Mouse (Mus musculus) C2C12 (cell line): ENCODE data around the gene Cpsf4. TPM values are rescaled to one million over a fixed set of nuclear protein-coding genes. Genes with fewer than 3 reads are reported as not detected.
"Not testable (repeated sequence)": the region's sequence is repeated elsewhere in the genome, so short reads cannot be mapped to it uniquely, and the experiment has no call there.

ENCODE experiments used
- H3K27me3 ChIP-seq: one replicate; pipeline ENCODE4 v1.6.1; 2011; ENCODE audit not compliant: control insufficient read depth, insufficient read depth, insufficient read length
- H3K36me3 ChIP-seq: one replicate; pipeline ENCODE4 v1.6.1; 2011; ENCODE audit not compliant: control insufficient read depth, insufficient read depth
- H3K4me3 ChIP-seq: one replicate; pipeline ENCODE4 v1.5.1; 2011; ENCODE audit warnings: mild to moderate bottlenecking, control low read depth; ENCODE audit not compliant: poor library complexity, insufficient read depth, severe bottlenecking
- H3K79me2 ChIP-seq: one replicate; pipeline ENCODE4 v1.6.1; 2011; ENCODE audit not compliant: control insufficient read depth, insufficient read depth
- H3K79me3 ChIP-seq: one replicate; pipeline ENCODE4 v1.6.1; 2011; ENCODE audit warnings: low read depth, control low read depth
- H3ac ChIP-seq: one replicate; pipeline ENCODE3; 2011; ENCODE audit warnings: low read depth; ENCODE audit not compliant: control insufficient read depth, insufficient read length
- CEBPB ChIP-seq: IDR thresholded peaks from one replicate; pipeline ENCODE4 v1.6.1; 2011; ENCODE audit warnings: low read depth, mild to moderate bottlenecking, control low read depth, moderate library complexity
- CTCF ChIP-seq: IDR thresholded peaks from one replicate; pipeline ENCODE4 v1.5.1; 2011; ENCODE audit not compliant: control insufficient read depth, insufficient read depth, insufficient read length
- FOSL1 ChIP-seq: IDR thresholded peaks from one replicate; pipeline ENCODE4 v1.8.0; 2011; ENCODE audit warnings: mild to moderate bottlenecking, low read length; ENCODE audit not compliant: poor library complexity, insufficient read depth, severe bottlenecking
- MAX ChIP-seq: IDR thresholded peaks from one replicate; pipeline ENCODE4 v1.6.1; 2011; ENCODE audit warnings: mild to moderate bottlenecking, control low read depth
- MYOD1 ChIP-seq: IDR thresholded peaks from one replicate; pipeline ENCODE4 v1.6.1; 2011; ENCODE audit warnings: low read depth; ENCODE audit not compliant: control insufficient read depth, insufficient read length
- MYOG ChIP-seq: IDR thresholded peaks from one replicate; pipeline ENCODE4 v1.6.1; 2011; ENCODE audit not compliant: control insufficient read depth, insufficient read length; ENCODE audit errors: extremely low read depth
- USF1 ChIP-seq: IDR thresholded peaks from one replicate; pipeline ENCODE4 v1.6.1; 2011; ENCODE audit warnings: low read depth, mild to moderate bottlenecking, control low read depth, moderate library complexity
- polyA plus RNA-seq: library from polyadenylated mRNA; unstranded; fragments of >200 nt; fragmentation: generic; extraction: Trizol; gene quantifications from one replicate; pipeline ENCODE4 v1.2.1, GENCODE M21; 2012; ENCODE audit warnings: missing spikeins

The Cpsf4 gene
- polyA plus RNA-seq, 1 experiment: 47.7 TPM

DNA sequence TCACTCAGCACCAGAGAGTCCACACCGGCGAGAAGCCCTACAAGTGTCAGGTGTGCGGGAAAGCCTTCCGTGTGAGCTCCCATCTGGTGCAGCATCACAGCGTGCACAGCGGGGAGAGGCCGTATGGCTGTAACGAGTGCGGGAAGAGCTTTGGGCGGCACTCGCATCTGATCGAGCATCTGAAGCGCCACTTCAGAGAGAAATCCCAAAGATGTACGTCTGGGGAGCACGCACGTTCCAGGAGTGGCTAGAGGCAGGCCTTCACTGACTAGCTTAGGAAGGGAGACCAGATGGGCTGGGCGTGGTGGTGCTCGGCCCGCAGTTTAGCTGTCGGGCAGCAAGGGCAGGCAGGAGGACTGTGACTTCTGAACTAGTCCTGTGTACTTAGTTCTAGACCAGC, 51.7 kb downstream of the Cpsf4 start:
- peaks cover 4% of the 10 kb centered on the region for H3K36me3 ChIP-seq
- H3K27me3 ChIP-seq: no peaks in the 10 kb centered on the region
- H3K79me2 ChIP-seq: no peaks in the 10 kb centered on the region
- no peak overlapping the region for H3K4me3 ChIP-seq
- H3ac ChIP-seq: no peak overlapping the region
- no peaks in the 10 kb centered on the region for H3K79me3 ChIP-seq
- TF ChIP-seq CEBPB (no peak), CTCF (no peak), FOSL1 (no peak), MYOD1 (no peak), USF1 (no peak), MAX (no peak)

DNA sequence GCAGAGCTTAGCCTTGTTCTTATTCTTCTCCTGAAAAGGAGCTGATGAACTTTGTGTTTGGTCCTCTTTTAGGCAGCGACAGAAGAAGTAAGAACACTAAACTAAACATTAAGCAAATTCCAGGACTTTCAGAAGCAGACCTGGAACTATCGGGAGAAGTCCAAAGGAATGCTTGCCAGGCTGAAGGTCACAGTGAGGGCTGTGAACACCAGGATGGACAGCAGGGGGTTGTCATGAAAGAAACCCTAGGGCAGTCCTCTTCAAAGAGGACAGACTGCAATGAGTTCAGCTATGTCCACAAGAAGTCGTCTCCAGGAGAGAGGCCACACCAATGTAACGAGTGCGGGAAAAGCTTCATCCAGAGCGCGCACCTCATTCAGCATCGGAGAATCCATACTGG, 53.0 kb downstream of the Cpsf4 start:
- Histone ChIP-seq H3K79me2 (no peaks in the 10 kb centered on the region), H3K79me3 (no peaks in the 10 kb centered on the region), H3ac (no peak overlapping the region), H3K4me3 (no peak overlapping the region), H3K27me3 (no peaks in the 10 kb centered on the region), H3K36me3 (peaks cover 4% of the 10 kb centered on the region)
- TF ChIP-seq MAX (no peak), FOSL1 (no peak), MYOD1 (no peak), MYOG (no peak), CTCF (no peak), CEBPB (no peak), USF1 (no peak)

DNA sequence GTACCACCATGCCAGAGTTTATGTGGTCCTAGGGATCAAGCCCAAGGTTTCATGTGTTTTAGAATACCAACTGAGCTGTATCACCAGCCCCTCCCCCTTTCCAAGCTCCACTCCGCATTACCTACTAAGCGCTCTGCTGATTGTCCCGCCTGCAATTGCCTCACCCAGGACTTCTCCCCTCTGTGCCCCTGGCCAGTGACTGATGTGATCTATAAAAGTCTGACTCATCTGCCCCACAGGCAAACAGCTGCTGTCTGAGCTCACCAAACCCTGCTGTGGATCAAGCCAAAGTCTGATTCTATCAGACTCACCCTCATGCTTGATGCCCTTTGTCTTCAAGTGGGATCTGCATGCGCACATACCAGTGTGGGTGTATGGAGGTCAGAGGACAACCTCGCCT, 55.8 kb downstream of the Cpsf4 start:
- no peak overlapping the region for H3K4me3 ChIP-seq
- peaks cover 4% of the 10 kb centered on the region for H3K36me3 ChIP-seq
- no peak for TF ChIP-seq MAX
- no peak for TF ChIP-seq USF1
- no peak for TF ChIP-seq MYOG
- no peak for TF ChIP-seq MYOD1
- no peak for TF ChIP-seq FOSL1
- TF ChIP-seq CTCF: no peak
- TF ChIP-seq CEBPB: no peak
- no peaks in the 10 kb centered on the region for H3K79me2 ChIP-seq
- no peaks in the 10 kb centered on the region for H3K79me3 ChIP-seq
- H3ac ChIP-seq: no peak overlapping the region
- no peaks in the 10 kb centered on the region for H3K27me3 ChIP-seq

DNA sequence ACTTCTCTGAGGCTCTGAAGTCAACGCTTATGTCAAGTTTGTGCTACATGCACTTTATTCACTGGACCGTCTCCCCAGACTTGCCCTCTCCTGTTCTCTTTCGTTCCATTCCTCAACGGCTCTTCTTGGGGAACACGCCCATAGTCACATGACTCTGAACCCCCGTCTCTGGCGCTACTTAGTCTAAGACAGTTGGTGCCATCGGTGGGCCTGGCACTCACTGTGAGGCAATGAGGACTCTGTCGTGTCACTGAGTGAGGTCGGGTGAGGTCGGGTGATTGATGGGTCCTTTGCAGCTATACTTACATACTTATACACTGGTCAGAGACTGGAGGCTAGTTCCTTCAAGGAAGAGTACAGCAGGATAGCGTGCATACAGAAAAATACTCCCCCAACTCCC, 56.4 kb downstream of the Cpsf4 start:
- peaks cover 4% of the 10 kb centered on the region for H3K36me3 ChIP-seq
- H3K79me2 ChIP-seq: no peaks in the 10 kb centered on the region
- no peak overlapping the region for H3ac ChIP-seq
- TF ChIP-seq CTCF (no peak), USF1 (no peak), MYOG (no peak), CEBPB (no peak), MYOD1 (no peak), MAX (no peak), FOSL1 (no peak)
- no peaks in the 10 kb centered on the region for H3K79me3 ChIP-seq
- H3K4me3 ChIP-seq: no peak overlapping the region
- H3K27me3 ChIP-seq: no peaks in the 10 kb centered on the region

DNA sequence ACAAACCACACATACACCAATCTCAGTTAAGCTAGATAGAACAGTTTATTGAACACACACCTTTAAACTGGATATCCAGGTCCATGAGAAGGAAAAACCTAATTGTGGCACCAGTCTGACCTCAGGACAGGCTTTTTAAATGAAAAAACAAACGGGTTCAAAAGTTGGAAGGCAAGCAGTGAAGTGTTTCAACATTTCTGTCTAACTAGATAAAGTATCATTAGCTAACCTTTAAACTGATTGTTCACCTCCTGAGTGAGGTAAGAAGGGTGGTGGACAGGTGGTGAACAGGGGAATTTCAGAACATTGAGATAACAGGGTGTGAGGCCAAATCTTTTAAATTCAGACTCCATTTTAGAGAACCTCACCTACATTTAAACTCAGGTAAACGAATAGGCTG, 59.4 kb downstream of the Cpsf4 start:
- TF ChIP-seq MYOG: no peak
- TF ChIP-seq FOSL1: no peak
- no peak for TF ChIP-seq MYOD1
- TF ChIP-seq MAX: no peak
- TF ChIP-seq CEBPB: no peak
- TF ChIP-seq CTCF: no peak
- no peak for TF ChIP-seq USF1
- H3K36me3 ChIP-seq: no peaks in the 10 kb centered on the region
- no peaks in the 10 kb centered on the region for H3K79me3 ChIP-seq
- no peak overlapping the region for H3K4me3 ChIP-seq
- no peak overlapping the region for H3ac ChIP-seq
- H3K27me3 ChIP-seq: no peaks in the 10 kb centered on the region
- H3K79me2 ChIP-seq: peaks cover under 1% of the 10 kb centered on the region

DNA sequence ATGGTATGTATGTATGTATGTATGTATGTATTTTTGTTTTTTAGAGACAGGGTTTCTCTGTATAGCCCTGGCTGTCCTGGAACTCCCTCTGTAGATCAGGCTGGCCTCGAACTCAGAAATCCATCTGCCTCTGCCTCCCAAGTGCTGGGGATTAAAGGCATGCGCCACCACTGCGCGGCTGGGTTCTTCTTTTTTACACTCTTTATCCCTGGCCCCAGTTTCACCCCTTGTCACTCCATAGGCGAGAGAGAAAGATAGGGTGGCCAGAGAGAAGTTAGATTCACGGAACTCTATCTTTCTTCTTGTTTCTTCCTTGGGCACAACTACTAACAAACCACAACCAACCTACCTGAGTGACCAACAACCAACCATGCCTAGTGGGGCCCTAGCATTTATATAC, 62.3 kb downstream of the Cpsf4 start:
- not testable (repeated sequence) for H3K27me3 ChIP-seq, H3K4me3 ChIP-seq, H3ac ChIP-seq
- Histone ChIP-seq H3K79me3 (peaks cover 23% of the 10 kb centered on the region), H3K36me3 (peaks cover 11% of the 10 kb centered on the region), H3K79me2 (peaks cover 29% of the 10 kb centered on the region)
